8 mouse cellular contexts compared by ENCODE assay signal in genomic region chr11:104468751-104469268, GRCm38 (mm10). TPM values are rescaled to one million over a fixed set of nuclear protein-coding genes. Genes with fewer than 3 reads are reported as not detected.
DNase-seq lines count a peak whose midpoint lies in the region; ATAC-seq and TF ChIP-seq lines count a peak whose summit lies in the region.

TSS of gene Kansl1 (minus strand) at chr11:104468861.

- peak within 1 kb of the TSS; percentile 67 for H3K27ac ChIP-seq in heart, adult 2 months
- no peak within 1 kb of the TSS for H3K27ac ChIP-seq in cortical plate, adult 2 months (ENCODE audit: insufficient read depth, low read length)
- peak within 1 kb of the TSS; percentile 57 for H3K27ac ChIP-seq in intestine, postnatal 0 days (ENCODE audit: low read depth, low read length)
- peak within 1 kb of the TSS; percentile 64 for H3K27ac ChIP-seq in liver, embryonic 16.5 days (ENCODE audit: low read length)

- peak within 1 kb of the TSS; percentile 68 for H3K4me3 ChIP-seq in heart, adult 2 months
- peak within 1 kb of the TSS; percentile 46 for H3K4me3 ChIP-seq in cortical plate, adult 2 months (ENCODE audit: insufficient read depth, low read length)
- H3K4me3 ChIP-seq in intestine, postnatal 0 days (ENCODE audit: low read depth, low read length) = peak within 1 kb of the TSS; percentile 99
- H3K4me3 ChIP-seq in liver, embryonic 16.5 days (ENCODE audit: low read depth, low read length) = peak within 1 kb of the TSS; percentile 95

- peak within 1 kb of the TSS; percentile 94 for H3K4me2 ChIP-seq in intestine, postnatal 0 days (replicated peaks; ENCODE audit: low read depth)
- H3K4me2 ChIP-seq in liver, embryonic 16.5 days (ENCODE audit: low read depth, low read length) = peak within 1 kb of the TSS; percentile 95

- H3K27me3 ChIP-seq in heart, adult 2 months (ENCODE audit: control insufficient read depth, insufficient read depth, low read length) = no peaks in the 10 kb centered on the region
- no peaks in the 10 kb centered on the region for H3K27me3 ChIP-seq in intestine, postnatal 0 days (replicated peaks; ENCODE audit: control insufficient read depth, insufficient read depth, low read length)
- H3K27me3 ChIP-seq in liver, embryonic 16.5 days (ENCODE audit: control insufficient read depth, insufficient read depth, low read depth, low read length) = no peaks in the 10 kb centered on the region

- ATAC-seq in intestine, postnatal 0 days = peak; percentile 75
- ATAC-seq in liver, embryonic 16.5 days (ENCODE audit: low read depth) = peak; percentile 63
- ATAC-seq in neutrophil, adult 5-6 weeks (ENCODE audit: extremely low read depth, insufficient number of reproducible peaks, low FRiP score, poor library complexity, severe bottlenecking) = no peak

- no peak for TF ChIP-seq POLR2A in heart, adult 2 months (IDR thresholded peaks at IDR 0.05; ENCODE audit: insufficient read depth, low read depth, low read length)
- TF ChIP-seq POLR2A in cortical plate, adult 2 months (IDR thresholded peaks at IDR 0.05; ENCODE audit: extremely low read depth, insufficient read depth, low read length) = no peak

- no peak for TF ChIP-seq EP300 in heart, adult 2 months (IDR thresholded peaks at IDR 0.05; ENCODE audit: insufficient read depth, low read depth, low read length)

- H3K79me2 ChIP-seq in heart, adult 2 months (replicated peaks; ENCODE audit: control insufficient read depth, insufficient read depth, low read length) = peaks cover 3% of the 10 kb centered on the region; the same call in 1 of the 2 replicates

- DNase-seq in heart, adult 2 months = no peak
- DNase-seq in heart, adult 11 months = no peak
- peak; percentile 40 for DNase-seq in MN1 (ENCODE audit: low spot score)
- DNase-seq in gastrocnemius, postnatal 36 days = peak; percentile 13 to 16

- intact Hi-C loops in heart, adult 2 months (cut with DNase I) = no loop called here
- intact Hi-C loops in gastrocnemius, postnatal 36 days (cut with DNase I) = no loop called here

- H3K36me3 ChIP-seq in heart, adult 2 months (ENCODE audit: control insufficient read depth, insufficient read depth, low read length) = no peaks in the 10 kb centered on the region; the same call in 1 of the 2 replicates
- no peaks in the 10 kb centered on the region for H3K36me3 ChIP-seq in intestine, postnatal 0 days (ENCODE audit: control insufficient read depth, insufficient read depth)
- no peaks in the 10 kb centered on the region for H3K36me3 ChIP-seq in liver, embryonic 16.5 days (ENCODE audit: control insufficient read depth, insufficient read depth)

- peak within 1 kb of the TSS; percentile 89 for H3K9ac ChIP-seq in heart, adult 2 months (ENCODE audit: low read depth, low read length)
- peak within 1 kb of the TSS; percentile 96 for H3K9ac ChIP-seq in intestine, postnatal 0 days (ENCODE audit: low read depth, low read length)
- H3K9ac ChIP-seq in liver, embryonic 16.5 days (ENCODE audit: low read depth, low read length) = peak within 1 kb of the TSS; percentile 91

- no peaks in the 10 kb centered on the region for H3K9me3 ChIP-seq in intestine, postnatal 0 days (ENCODE audit: control insufficient read depth)
- H3K9me3 ChIP-seq in liver, embryonic 16.5 days (replicated peaks; ENCODE audit: control insufficient read depth, low read length) = no peaks in the 10 kb centered on the region

- 1% methylated on average over 46 of the region's 69 CpGs for WGBS in heart, adult 2 months
- under 1% methylated on average over 51 of the region's 69 CpGs for WGBS in intestine, postnatal 0 days
- under 1% methylated on average over 51 of the region's 69 CpGs for WGBS in liver, embryonic 16.5 days (ENCODE audit: insufficient replicate concordance)

- peaks cover 1% of the 10 kb centered on the region for H3K4me1 ChIP-seq in heart, adult 2 months (ENCODE audit: control insufficient read depth, insufficient read depth, low read length)
- peaks cover 7% of the 10 kb centered on the region; the same call in 1 of the 2 replicates for H3K4me1 ChIP-seq in cortical plate, adult 2 months (ENCODE audit: control insufficient read depth, insufficient read depth, low read length)
- H3K4me1 ChIP-seq in intestine, postnatal 0 days (replicated peaks; ENCODE audit: control insufficient read depth, insufficient read depth, low read length) = no peaks in the 10 kb centered on the region; the same call in 1 of the 2 replicates
- peaks cover 9% of the 10 kb centered on the region for H3K4me1 ChIP-seq in liver, embryonic 16.5 days (ENCODE audit: control insufficient read depth, low read depth, low read length)

- no peak for TF ChIP-seq CTCF in heart, adult 2 months (IDR thresholded peaks at IDR 0.05)
- TF ChIP-seq CTCF in cortical plate, adult 2 months (IDR thresholded peaks at IDR 0.05; ENCODE audit: extremely low read depth, insufficient read depth, low read length) = no peak
- TF ChIP-seq CTCF in intestine, postnatal 0 days (IDR thresholded peaks at IDR 0.05; ENCODE audit: low read depth) = no peak

RNA-seq across cellular contexts. Expression of gene Kansl1, which starts in this region (rescaled TPM):
- 10 to 100 TPM; 26.8 to 27.1 TPM for total RNA-seq in heart, adult 2 months (2021)
- polyA plus RNA-seq in heart, adult 2 months (2012; rRNA removed) = 30.1 and 39.5 TPM in 2 replicates
- polyA plus RNA-seq in cortical plate, adult 2 months (2012; rRNA removed) = 85.7 and 86.2 TPM in 2 replicates
- total RNA-seq in gastrocnemius, postnatal 36 days (2021) = 10 to 100 TPM; 18.2 to 21.4 TPM
- 8.1 and 9.0 TPM in 2 replicates for polyA plus RNA-seq in intestine, postnatal 0 days (2015; fragmentation: Nextera tagmentation; extraction: Ambion mirVana)
- 5.2 and 5.6 TPM in 2 replicates for polyA plus RNA-seq in liver, embryonic 16.5 days (2015; fragmentation: Nextera tagmentation; extraction: Ambion mirVana)
- 66.1 and 71.3 TPM in 2 replicates for total RNA-seq in neutrophil, adult 5-6 weeks (2017)

Comparison
In these comparisons a context has a peak if more than half of its experiments do, and no peak if none do; other contexts are left out.
1. DNase-seq: peak in MN1 (single experiment) and gastrocnemius, postnatal 36 days (2 of 2); none in heart, adult 2 months (0 of 2) and heart, adult 11 months (single experiment).
2. H3K4me3 ChIP-seq: peak in every context shown above with its lines; median percentile 99 in intestine, postnatal 0 days; 95 in liver, embryonic 16.5 days; 68 in heart, adult 2 months; 46 in cortical plate, adult 2 months.
3. Peak in every context shown above with its lines, with median percentiles within 50 percentile points of each other: H3K9ac ChIP-seq.